Mouse (Mus musculus) G1E (cell line): ENCODE data around the gene Gpnmb. TPM values are rescaled to one million over a fixed set of nuclear protein-coding genes. Genes with fewer than 3 reads are reported as not detected.

Experiments used
- ATAC-seq: 2 replicates; pipeline ENCODE4 v1.8.0; 2016; ENCODE audit warnings: mild to moderate bottlenecking; ENCODE audit not compliant: insufficient number of reproducible peaks, poor library complexity, low FRiP score, severe bottlenecking; ENCODE audit errors: extremely low read depth
- DNase-seq: peaks from one replicate; pipeline ENCODE4 v3.0.0; 2012; ENCODE audit warnings: low spot score
- H3K27me3 ChIP-seq: 2 replicates; pipeline ENCODE4 v1.6.1; 2012; ENCODE audit warnings: mild to moderate bottlenecking, low read length, inconsistent platforms; ENCODE audit not compliant: insufficient read depth
- H3K36me3 ChIP-seq: replicated peaks from 2 replicates; pipeline ENCODE3; 2012; ENCODE audit warnings: mild to moderate bottlenecking, inconsistent platforms
- H3K4me1 ChIP-seq: 2 replicates; pipeline ENCODE4 v1.6.1; 2012; ENCODE audit warnings: low read depth, low read length, inconsistent platforms, mixed read lengths; ENCODE audit not compliant: insufficient read depth
- H3K4me3 ChIP-seq: 2 replicates; pipeline ENCODE4 v1.5.1; 2012; ENCODE audit warnings: low read depth, mild to moderate bottlenecking, inconsistent platforms, low read length, moderate library complexity, mixed read lengths
- H3K9me3 ChIP-seq: replicated peaks from 2 replicates; pipeline ENCODE4 v1.6.1; 2012; ENCODE audit warnings: inconsistent platforms
- CTCF ChIP-seq: IDR thresholded peaks from 2 replicates; pipeline ENCODE4 v1.5.1; 2012; ENCODE audit warnings: low read depth, low read length, inconsistent platforms, mixed read lengths
- GATA1 ChIP-seq: IDR thresholded peaks from 2 replicates; pipeline ENCODE4 v1.6.1; 2012; ENCODE audit warnings: borderline replicate concordance, low read length, inconsistent platforms, mixed read lengths
- GATA2 ChIP-seq: IDR thresholded peaks from 2 replicates; pipeline ENCODE4 v1.6.1; 2012; ENCODE audit warnings: low read depth, low read length, inconsistent platforms, borderline replicate concordance
- POLR2AphosphoS5 ChIP-seq: IDR thresholded peaks from 2 replicates; pipeline ENCODE4 v1.6.1; 2012; ENCODE audit warnings: low read depth, low read length, inconsistent platforms; ENCODE audit not compliant: insufficient replicate concordance
- TAL1 ChIP-seq: conservative IDR thresholded peaks from 2 replicates; pipeline ENCODE4 v1.6.1; 2012; ENCODE audit warnings: low read depth, low read length, inconsistent platforms, mixed read lengths
- polyA plus RNA-seq: library from polyadenylated mRNA; stranded (reverse); fragments of >175 nt; gene quantifications from 2 replicates; pipeline ENCODE4 v1.2.3, GENCODE M21; 2012
- total RNA-seq, 2 experiments: library from RNA; stranded (forward) in 1 of 2; stranded (reverse) in 1 of 2; fragments of 200-1000 nt in 1 of 2; fragments of >200 nt in 1 of 2; fragmentation: Nextera tagmentation in 1 of 2; gene quantifications; 2 replicates each; pipeline ENCODE4 v1.2.3; 2014 to 2017

Gpnmb gene
- total and polyA plus RNA-seq, 3 experiments = 0.05 to 0.16 TPM; not detected in 1

- ATAC-seq = no peak
Observed at GRCm38 (mm10) chr6:49116241-49116640, 79.9 kb downstream of the Gpnmb start.

GRCm38 (mm10) chr6:49118446-49118845 is 82.1 kb downstream of the Gpnmb start:
- H3K9me3 ChIP-seq = no peaks in the 10 kb centered on the region
- H3K36me3 ChIP-seq = peaks cover 75% of the 10 kb centered on the region
- no peak for ATAC-seq
- TF ChIP-seq CTCF = no peak
- TF ChIP-seq GATA1 = no peak
- TF ChIP-seq TAL1 = no peak
- TF ChIP-seq GATA2 = no peak
- TF ChIP-seq POLR2AphosphoS5 = no peak
- H3K4me3 ChIP-seq = no peak overlapping the region
- H3K27me3 ChIP-seq = no peaks in the 10 kb centered on the region
- no peak for DNase-seq
- 0 out of 2 replicates have a peak, but pooled peaks cover 3% of the 10 kb centered on the region for H3K4me1 ChIP-seq

More at GRCm38 (mm10) chr6:49116241-49116640, 79.9 kb downstream of the Gpnmb start:
- H3K9me3 ChIP-seq = no peaks in the 10 kb centered on the region
- TF ChIP-seq TAL1 (no peak), GATA1 (no peak), CTCF (no peak), GATA2 (no peak), POLR2AphosphoS5 (no peak)
- H3K4me3 ChIP-seq = no peak overlapping the region
- 0 out of 2 replicates have a peak, but pooled peaks cover 3% of the 10 kb centered on the region for H3K4me1 ChIP-seq
- H3K27me3 ChIP-seq = no peaks in the 10 kb centered on the region
- H3K36me3 ChIP-seq = peaks cover 70% of the 10 kb centered on the region
- DNase-seq = no peak

GRCm38 (mm10) chr6:49119462-49120135 is 83.3 kb downstream of the Gpnmb start:
- DNase-seq (no peak), ATAC-seq (no peak)
- H3K4me3 ChIP-seq = no peak overlapping the region
- no peaks in the 10 kb centered on the region for H3K9me3 ChIP-seq
- peaks cover 64% of the 10 kb centered on the region for H3K36me3 ChIP-seq
- H3K27me3 ChIP-seq = no peaks in the 10 kb centered on the region
- TF ChIP-seq GATA1 = no peak
- no peak for TF ChIP-seq POLR2AphosphoS5
- TF ChIP-seq GATA2 = no peak
- TF ChIP-seq TAL1 = no peak
- no peak for TF ChIP-seq CTCF
- 0 out of 2 replicates have a peak, but pooled peaks cover 3% of the 10 kb centered on the region for H3K4me1 ChIP-seq

- Histone ChIP-seq H3K4me1 (0 out of 2 replicates have a peak, but pooled peaks cover 3% of the 10 kb centered on the region), H3K4me3 (no peak overlapping the region)
- TF ChIP-seq TAL1 (no peak), GATA2 (no peak), CTCF (no peak), POLR2AphosphoS5 (no peak), GATA1 (no peak)
Observed at GRCm38 (mm10) chr6:49120370-49120769, 84.0 kb downstream of the Gpnmb start.

More at GRCm38 (mm10) chr6:49120370-49120769, 84.0 kb downstream of the Gpnmb start:
- Histone ChIP-seq H3K36me3 (peaks cover 60% of the 10 kb centered on the region), H3K9me3 (no peaks in the 10 kb centered on the region), H3K27me3 (no peaks in the 10 kb centered on the region)
- no peak for ATAC-seq
- no peak for DNase-seq

Other genes starting within 250 kb of the Gpnmb start
- gene Tmem176a, start 195.6 kb upstream of the Gpnmb start, total RNA-seq (2014; fragmentation: Nextera tagmentation) = not detected in 2 replicates
- gene Tmem176a, start 195.6 kb upstream of the Gpnmb start, total RNA-seq (2017) = 0.17 TPM in 1 of 2 replicates, not detected in the other
- not detected in 2 replicates for gene Tmem176a, start 195.6 kb upstream of the Gpnmb start, polyA plus RNA-seq
- gene Tmem176b, start 195.1 kb upstream of the Gpnmb start, total RNA-seq (2014; fragmentation: Nextera tagmentation) = not detected in 2 replicates
- gene Tmem176b, start 195.1 kb upstream of the Gpnmb start, total RNA-seq (2017) = not detected in 2 replicates
- not detected in 2 replicates for gene Tmem176b, start 195.1 kb upstream of the Gpnmb start, polyA plus RNA-seq
- gene Aoc1, start 163.7 kb upstream of the Gpnmb start, total RNA-seq (2014; fragmentation: Nextera tagmentation) = not detected in 2 replicates
- gene Aoc1, start 163.7 kb upstream of the Gpnmb start, total RNA-seq (2017) = 0.11 and 0.12 TPM in 2 replicates
- gene Aoc1, start 163.7 kb upstream of the Gpnmb start, polyA plus RNA-seq = not detected in 2 replicates
- gene 1600015I10Rik, start 106.7 kb upstream of the Gpnmb start, total RNA-seq (2014; fragmentation: Nextera tagmentation) = not detected in 2 replicates
- gene 1600015I10Rik, start 106.7 kb upstream of the Gpnmb start, total RNA-seq (2017) = 0.22 TPM in 1 of 2 replicates, not detected in the other
- gene 1600015I10Rik, start 106.7 kb upstream of the Gpnmb start, polyA plus RNA-seq = not detected in 2 replicates
- not detected in 2 replicates for gene Doxl2, start 61.6 kb upstream of the Gpnmb start, total RNA-seq (2014; fragmentation: Nextera tagmentation)
- gene Doxl2, start 61.6 kb upstream of the Gpnmb start, total RNA-seq (2017) = 0.12 TPM in 1 of 2 replicates, not detected in the other
- not detected in 2 replicates for gene Doxl2, start 61.6 kb upstream of the Gpnmb start, polyA plus RNA-seq
- gene Svs1, start 49.7 kb upstream of the Gpnmb start, total RNA-seq (2014; fragmentation: Nextera tagmentation) = not detected in 2 replicates
- gene Svs1, start 49.7 kb upstream of the Gpnmb start, total RNA-seq (2017) = 0.05 TPM in 1 of 2 replicates, not detected in the other
- not detected in 2 replicates for gene Svs1, start 49.7 kb upstream of the Gpnmb start, polyA plus RNA-seq
- gene Malsu1, start 37.2 kb downstream of the Gpnmb start, total RNA-seq (2014; fragmentation: Nextera tagmentation) = 29.3 and 34.7 TPM in 2 replicates
- gene Malsu1, start 37.2 kb downstream of the Gpnmb start, total RNA-seq (2017) = 46.9 and 48.7 TPM in 2 replicates
- 41.4 and 57.6 TPM in 2 replicates for gene Malsu1, start 37.2 kb downstream of the Gpnmb start, polyA plus RNA-seq
- gene Igf2bp3, start 178.4 kb downstream of the Gpnmb start, total RNA-seq (2014; fragmentation: Nextera tagmentation) = 50.9 and 56.3 TPM in 2 replicates
- gene Igf2bp3, start 178.4 kb downstream of the Gpnmb start, total RNA-seq (2017) = 36.1 and 41.2 TPM in 2 replicates
- gene Igf2bp3, start 178.4 kb downstream of the Gpnmb start, polyA plus RNA-seq = 18.5 and 25.9 TPM in 2 replicates
- gene Tra2a, start 227.5 kb downstream of the Gpnmb start, total RNA-seq (2014; fragmentation: Nextera tagmentation) = 174 and 194 TPM in 2 replicates
- gene Tra2a, start 227.5 kb downstream of the Gpnmb start, total RNA-seq (2017) = 130 and 160 TPM in 2 replicates
- 20.8 and 35.7 TPM in 2 replicates for gene Tra2a, start 227.5 kb downstream of the Gpnmb start, polyA plus RNA-seq